Mouse (Mus musculus): Measurements from ENCODE around the gene Ubn2. TPM values are rescaled to one million over a fixed set of nuclear protein-coding genes. Genes with fewer than 3 reads are reported as not detected.
"Not testable (repeated sequence)": the region's sequence is repeated elsewhere in the genome, so short reads cannot be mapped to it uniquely, and the experiment has no call there.

Ubn2 gene
- polyA plus RNA-seq, 1 experiment from 2014 or later: 10.0 TPM

GRCm38 (mm10) chr6:38531211-38531820 is 97.6 kb downstream of the Ubn2 start:
- WGBS: 35% methylated on average over 5 of the region's 5 CpGs
- no peaks in the 10 kb centered on the region for H3K27me3 ChIP-seq (replicated peaks; ENCODE audit: control insufficient read depth, insufficient read depth, low read length)
- H3K4me3 ChIP-seq (ENCODE audit: low read depth, low read length): no peak overlapping the region
- no peak overlapping the region for H3K27ac ChIP-seq (replicated peaks; ENCODE audit: low read depth, low read length)
- ATAC-seq (ENCODE audit: low read depth) (no peak), DNase-seq (ENCODE audit: low spot score) (peak; percentile 38)
- no peak overlapping the region for H3K4me2 ChIP-seq (ENCODE audit: low read depth, low read length)
- H3K9me3 ChIP-seq (ENCODE audit: control insufficient read depth, low read length): no peaks in the 10 kb centered on the region
- no peak overlapping the region for H3K9ac ChIP-seq (ENCODE audit: low read depth, low read length)
- H3K4me1 ChIP-seq (ENCODE audit: control insufficient read depth, insufficient read depth, low read length): 0 out of 2 replicates have a peak, but pooled peaks cover 4% of the 10 kb centered on the region
- H3K36me3 ChIP-seq (ENCODE audit: control insufficient read depth, insufficient read depth, low read length): no peaks in the 10 kb centered on the region

- Histone ChIP-seq H3K27ac (replicated peaks; ENCODE audit: low read depth, low read length) (peak overlapping the region; percentile 98), H3K4me1 (ENCODE audit: control insufficient read depth, insufficient read depth, low read length) (0 out of 2 replicates have a peak, but pooled peaks cover 4% of the 10 kb centered on the region), H3K9me3 (ENCODE audit: control insufficient read depth, low read length) (no peaks in the 10 kb centered on the region), H3K4me2 (ENCODE audit: low read depth, low read length) (peak overlapping the region; percentile 90), H3K9ac (ENCODE audit: low read depth, low read length) (peak overlapping the region; percentile 78), H3K4me3 (ENCODE audit: low read depth, low read length) (peak overlapping the region; percentile 85), H3K27me3 (replicated peaks; ENCODE audit: control insufficient read depth, insufficient read depth, low read length) (no peaks in the 10 kb centered on the region), H3K36me3 (ENCODE audit: control insufficient read depth, insufficient read depth, low read length) (no peaks in the 10 kb centered on the region)
- 5% methylated on average over 25 of the region's 25 CpGs for WGBS
- peak; percentile 26 for DNase-seq (ENCODE audit: low spot score)
- peak; percentile 37 for ATAC-seq (ENCODE audit: low read depth)
These were observed 99.0 kb downstream of the Ubn2 start for GRCm38 (mm10) chr6:38532500-38533420.

- Histone ChIP-seq H3K4me2 (ENCODE audit: low read depth, low read length) (peak within 1 kb of the TSS; percentile 90), H3K36me3 (ENCODE audit: control insufficient read depth, insufficient read depth, low read length) (no peaks in the 10 kb centered on the region), H3K27me3 (replicated peaks; ENCODE audit: control insufficient read depth, insufficient read depth, low read length) (no peaks in the 10 kb centered on the region), H3K9ac (ENCODE audit: low read depth, low read length) (peak within 1 kb of the TSS; percentile 85), H3K4me3 (ENCODE audit: low read depth, low read length) (peak within 1 kb of the TSS; percentile 85), H3K4me1 (ENCODE audit: control insufficient read depth, insufficient read depth, low read length) (0 out of 2 replicates have a peak, but pooled peaks cover 4% of the 10 kb centered on the region), H3K9me3 (ENCODE audit: control insufficient read depth, low read length) (no peaks in the 10 kb centered on the region), H3K27ac (replicated peaks; ENCODE audit: low read depth, low read length) (peak within 1 kb of the TSS; percentile 98)
- DNase-seq (ENCODE audit: low spot score) (peak; percentile 100), ATAC-seq (ENCODE audit: low read depth) (peak; percentile 94)
- 6% methylated on average over 41 of the region's 41 CpGs for WGBS
These were observed 100.0 kb downstream of the Ubn2 start, which contains the start of gene Fmc1 for GRCm38 (mm10) chr6:38533428-38534405. Gene Fmc1, plus strand, starts transcription at chr6:38533502.

GRCm38 (mm10) chr6:38534640-38535365 is 101.1 kb downstream of the Ubn2 start:
- H3K4me1 ChIP-seq (ENCODE audit: control insufficient read depth, insufficient read depth, low read length): 0 out of 2 replicates have a peak, but pooled peaks cover 4% of the 10 kb centered on the region
- 0% methylated on average over 26 of the region's 53 CpGs for WGBS
- H3K9me3 ChIP-seq (ENCODE audit: control insufficient read depth, low read length): no peaks in the 10 kb centered on the region
- H3K27me3 ChIP-seq (replicated peaks; ENCODE audit: control insufficient read depth, insufficient read depth, low read length): no peaks in the 10 kb centered on the region
- peak overlapping the region; percentile 98 for H3K27ac ChIP-seq (replicated peaks; ENCODE audit: low read depth, low read length)
- H3K4me3 ChIP-seq (ENCODE audit: low read depth, low read length): peak overlapping the region; percentile 85
- DNase-seq (ENCODE audit: low spot score) (peak; percentile 93), ATAC-seq (ENCODE audit: low read depth) (peak; percentile 69)
- H3K4me2 ChIP-seq (ENCODE audit: low read depth, low read length): peak overlapping the region; percentile 55
- H3K9ac ChIP-seq (ENCODE audit: low read depth, low read length): peak overlapping the region; percentile 85
- H3K36me3 ChIP-seq (ENCODE audit: control insufficient read depth, insufficient read depth, low read length): no peaks in the 10 kb centered on the region

GRCm38 (mm10) chr6:38535366-38535690 is 101.6 kb downstream of the Ubn2 start:
- Histone ChIP-seq H3K27ac (replicated peaks; ENCODE audit: low read depth, low read length) (peak overlapping the region; percentile 98; the same call in 1 of the 2 replicates), H3K4me1 (ENCODE audit: control insufficient read depth, insufficient read depth, low read length) (0 out of 2 replicates have a peak, but pooled peaks cover 4% of the 10 kb centered on the region), H3K9me3 (ENCODE audit: control insufficient read depth, low read length) (no peaks in the 10 kb centered on the region), H3K4me2 (ENCODE audit: low read depth, low read length) (peak overlapping the region; percentile 55), H3K36me3 (ENCODE audit: control insufficient read depth, insufficient read depth, low read length) (no peaks in the 10 kb centered on the region), H3K4me3 (ENCODE audit: low read depth, low read length) (peak overlapping the region; percentile 85), H3K27me3 (replicated peaks; ENCODE audit: control insufficient read depth, insufficient read depth, low read length) (no peaks in the 10 kb centered on the region), H3K9ac (ENCODE audit: low read depth, low read length) (peak overlapping the region; percentile 85)
- DNase-seq (ENCODE audit: low spot score) (no peak), ATAC-seq (ENCODE audit: low read depth) (no peak)
- 2% methylated on average over 9 of the region's 9 CpGs for WGBS

GRCm38 (mm10) chr6:38535788-38536187 is 102.0 kb downstream of the Ubn2 start:
- Histone ChIP-seq H3K9ac (ENCODE audit: low read depth, low read length) (no peak overlapping the region), H3K4me2 (ENCODE audit: low read depth, low read length) (peak overlapping the region; percentile 55; the same call in 1 of the 2 replicates), H3K36me3 (ENCODE audit: control insufficient read depth, insufficient read depth, low read length) (no peaks in the 10 kb centered on the region), H3K9me3 (ENCODE audit: control insufficient read depth, low read length) (no peaks in the 10 kb centered on the region), H3K4me1 (ENCODE audit: control insufficient read depth, insufficient read depth, low read length) (0 out of 2 replicates have a peak, but pooled peaks cover 4% of the 10 kb centered on the region), H3K27ac (replicated peaks; ENCODE audit: low read depth, low read length) (no peak overlapping the region), H3K4me3 (ENCODE audit: low read depth, low read length) (peak overlapping the region; percentile 85), H3K27me3 (replicated peaks; ENCODE audit: control insufficient read depth, insufficient read depth, low read length) (no peaks in the 10 kb centered on the region)
- no peak for DNase-seq (ENCODE audit: low spot score)
- WGBS: 79% methylated on average over 1 of the region's 1 CpGs
- ATAC-seq (ENCODE audit: low read depth): no peak

- not testable (repeated sequence) for H3K27ac ChIP-seq (replicated peaks; ENCODE audit: low read depth, low read length); DNase-seq (ENCODE audit: low spot score); H3K9ac ChIP-seq (ENCODE audit: low read depth, low read length); H3K36me3 ChIP-seq (ENCODE audit: control insufficient read depth, insufficient read depth, low read length); H3K27me3 ChIP-seq (replicated peaks; ENCODE audit: control insufficient read depth, insufficient read depth, low read length); H3K4me2 ChIP-seq (ENCODE audit: low read depth, low read length); H3K4me3 ChIP-seq (ENCODE audit: low read depth, low read length); ATAC-seq (ENCODE audit: low read depth); H3K9me3 ChIP-seq (ENCODE audit: control insufficient read depth, low read length); H3K4me1 ChIP-seq (ENCODE audit: control insufficient read depth, insufficient read depth, low read length)
- WGBS: 94% methylated on average over 4 of the region's 5 CpGs
These were observed 110.4 kb downstream of the Ubn2 start for GRCm38 (mm10) chr6:38544141-38544540.
